Mouse (Mus musculus) MEL (cell line): ENCODE data around the gene Pqlc2. TPM values are rescaled to one million over a fixed set of nuclear protein-coding genes. Genes with fewer than 3 reads are reported as not detected.

ENCODE experiments used
- DNase-seq: peaks from one replicate; pipeline ENCODE4 v3.0.0; 2011; ENCODE audit warnings: low read depth, low spot score
- H3K27ac ChIP-seq: 2 replicates; pipeline ENCODE4 v1.5.1; 2012; ENCODE audit warnings: low read depth, mild to moderate bottlenecking, control low read depth, low read length, moderate library complexity; ENCODE audit not compliant: control insufficient read depth
- H3K27me3 ChIP-seq, 2 experiments: fragments of 150-350 bp in 1 of 2; sonication (generic) in 1 of 2; 2 replicates each; pipeline ENCODE4 v1.6.1; 2012; ENCODE audit warnings: low read length in 2 of 2, mild to moderate bottlenecking in 2 of 2, improper control_type of control experiment in 1 of 2, moderate library complexity in 1 of 2; ENCODE audit not compliant: insufficient read depth in 2 of 2, control insufficient read depth in 1 of 2
- H3K36me3 ChIP-seq, 2 experiments: 2 replicates each; pipeline ENCODE4 v1.6.1; 2012 to 2014; ENCODE audit warnings: low read length in 2 of 2, improper control_type of control experiment in 1 of 2, inconsistent platforms in 1 of 2, mild to moderate bottlenecking in 1 of 2; ENCODE audit not compliant: insufficient read depth in 2 of 2, control insufficient read depth in 1 of 2
- H3K4me1 ChIP-seq, 2 experiments: fragments of 150-350 bp in 1 of 2; sonication (generic) in 1 of 2; 2 replicates each; pipeline ENCODE4 v1.6.1; 2012; ENCODE audit warnings: low read length in 2 of 2, improper control_type of control experiment in 1 of 2, mild to moderate bottlenecking in 1 of 2; ENCODE audit not compliant: insufficient read depth in 2 of 2, control insufficient read depth in 1 of 2
- H3K4me3 ChIP-seq, 2 experiments: fragments of 150-350 bp in 1 of 2; sonication (generic) in 1 of 2; 2 replicates each; pipeline ENCODE4 v1.5.1; 2012; ENCODE audit warnings: low read depth in 2 of 2, low read length in 2 of 2, mild to moderate bottlenecking in 2 of 2, moderate library complexity in 2 of 2, control low read depth in 1 of 2, improper control_type of control experiment in 1 of 2; ENCODE audit not compliant: control insufficient read depth in 1 of 2, insufficient read depth in 1 of 2
- H3K79me2 ChIP-seq: 2 replicates; pipeline ENCODE4 v1.6.1; 2012; ENCODE audit warnings: mild to moderate bottlenecking, low read length, moderate library complexity; ENCODE audit not compliant: control insufficient read depth, poor library complexity, insufficient read depth
- H3K9ac ChIP-seq: 2 replicates; pipeline ENCODE4 v1.6.1; 2012; ENCODE audit warnings: low read depth, mild to moderate bottlenecking, control low read depth, low read length, moderate library complexity; ENCODE audit not compliant: control insufficient read depth, poor library complexity, severe bottlenecking
- H3K9me3 ChIP-seq: fragments of 150-350 bp; sonication (generic); replicated peaks from 2 replicates; pipeline ENCODE4 v1.6.1; 2012; ENCODE audit warnings: mild to moderate bottlenecking, low read length, improper control_type of control experiment, moderate library complexity; ENCODE audit not compliant: insufficient read depth
- BHLHE40 ChIP-seq: IDR thresholded peaks from 2 replicates; pipeline ENCODE4 v1.6.1; 2012; ENCODE audit warnings: low read depth, mild to moderate bottlenecking, inconsistent platforms, low read length, improper control_type of control experiment, borderline replicate concordance
- CHD2 ChIP-seq: IDR thresholded peaks from 2 replicates; pipeline ENCODE4 v1.6.1; 2011; ENCODE audit warnings: low read length, improper control_type of control experiment
- CTCF ChIP-seq, 3 experiments: IDR thresholded peaks in 2 of 3; conservative IDR thresholded peaks in 1 of 3; 2 replicates each; pipeline ENCODE4 v1.5.1; 2011 to 2012; ENCODE audit warnings: low read length in 3 of 3, low read depth in 2 of 3, mild to moderate bottlenecking in 2 of 3, improper control_type of control experiment in 1 of 3, inconsistent platforms in 1 of 3, mixed read lengths in 1 of 3, moderate library complexity in 1 of 3; ENCODE audit not compliant: control insufficient read depth in 1 of 3, insufficient read depth in 1 of 3, poor library complexity in 1 of 3, severe bottlenecking in 1 of 3
- GABPA ChIP-seq: IDR thresholded peaks from 2 replicates; pipeline ENCODE4 v1.6.1; 2012; ENCODE audit warnings: low read depth, mild to moderate bottlenecking, inconsistent platforms, low read length, improper control_type of control experiment, moderate library complexity
- HCFC1 ChIP-seq: IDR thresholded peaks from 2 replicates; pipeline ENCODE4 v1.6.1; 2012; ENCODE audit warnings: low read depth, mild to moderate bottlenecking, inconsistent platforms, low read length, improper control_type of control experiment, moderate library complexity
- JUND ChIP-seq: IDR thresholded peaks from 2 replicates; pipeline ENCODE4 v1.6.1; 2011; ENCODE audit warnings: low read depth, mild to moderate bottlenecking, improper control_type of control experiment, low read length
- MYB ChIP-seq: IDR thresholded peaks from 2 replicates; pipeline ENCODE4 v1.6.1; 2011; ENCODE audit warnings: mild to moderate bottlenecking, low read depth, low read length, improper control_type of control experiment
- NELFE ChIP-seq: IDR thresholded peaks from 2 replicates; pipeline ENCODE4 v1.6.1; 2011; ENCODE audit warnings: low read depth, low read length, improper control_type of control experiment
- POLR2AphosphoS2 ChIP-seq: IDR thresholded peaks from 2 replicates; pipeline ENCODE4 v1.6.1; 2011; ENCODE audit warnings: low read length, improper control_type of control experiment
- POLR2AphosphoS5 ChIP-seq: IDR thresholded peaks from 2 replicates; pipeline ENCODE4 v1.6.1; 2012; ENCODE audit warnings: low read depth, borderline replicate concordance, mild to moderate bottlenecking, inconsistent platforms, low read length, moderate library complexity, mixed read lengths
- RAD21 ChIP-seq: IDR thresholded peaks from 2 replicates; pipeline ENCODE4 v1.6.1; 2011; ENCODE audit warnings: mild to moderate bottlenecking, low read depth, low read length, improper control_type of control experiment
- SMC3 ChIP-seq: IDR thresholded peaks from 2 replicates; pipeline ENCODE4 v1.6.1; 2011; ENCODE audit warnings: low read depth, low read length, improper control_type of control experiment
- TCF12 ChIP-seq: IDR thresholded peaks from 2 replicates; pipeline ENCODE4 v1.6.1; 2014; ENCODE audit warnings: low read depth, mild to moderate bottlenecking, inconsistent platforms, low read length, improper control_type of control experiment, moderate library complexity
- USF1 ChIP-seq: IDR thresholded peaks from 2 replicates; pipeline ENCODE4 v1.6.1; 2014; ENCODE audit warnings: low read depth, mild to moderate bottlenecking, inconsistent platforms, low read length, improper control_type of control experiment, moderate library complexity
- ZC3H11A ChIP-seq: IDR thresholded peaks from 2 replicates; pipeline ENCODE4 v1.6.1; 2012; ENCODE audit warnings: low read depth, mild to moderate bottlenecking, inconsistent platforms, low read length, improper control_type of control experiment
- ZKSCAN1 ChIP-seq: IDR thresholded peaks from 2 replicates; pipeline ENCODE4 v1.6.1; 2012; ENCODE audit warnings: low read depth, mild to moderate bottlenecking, inconsistent platforms, low read length, improper control_type of control experiment, moderate library complexity
- polyA plus RNA-seq, 2 experiments: library from polyadenylated mRNA; stranded (reverse) in 1 of 2; unstranded in 1 of 2; fragments of >175 nt in 1 of 2; fragments of >200 nt in 1 of 2; gene quantifications; 2 replicates each; pipeline versions ENCODE4 v1.2.1 to v1.2.4; 2012; ENCODE audit warnings: low replicate concordance in 2 of 2, low read depth in 1 of 2; ENCODE audit not compliant: insufficient read length in 2 of 2, insufficient read depth in 1 of 2, missing spikeins in 1 of 2
- total RNA-seq: library from RNA; depleted of rRNA; stranded (reverse); fragments of 300-350 nt; gene quantifications from 2 replicates; pipeline ENCODE4 v1.2.3, GENCODE M21; 2012

Gene Pqlc2
- total and polyA plus RNA-seq, 3 experiments = 5.2 to 12.0 TPM; not detected in 1

- no peak overlapping the region for H3K9ac ChIP-seq
- H3K36me3 ChIP-seq = no peaks in the 10 kb centered on the region; a peak in 2 of 4 replicates
- no peaks in the 10 kb centered on the region for H3K79me2 ChIP-seq
- no peak overlapping the region for H3K27ac ChIP-seq
- H3K4me3 ChIP-seq = no peak overlapping the region
- TF ChIP-seq TCF12 (no peak), ZC3H11A (no peak), ZKSCAN1 (no peak), MYB (no peak), USF1 (no peak), HCFC1 (no peak), SMC3 (no peak), GABPA (no peak), RAD21 (no peak), POLR2AphosphoS2 (no peak), JUND (no peak), POLR2AphosphoS5 (no peak), NELFE (no peak), BHLHE40 (no peak)
- no peaks in the 10 kb centered on the region for H3K9me3 ChIP-seq
- no peaks in the 10 kb centered on the region for H3K4me1 ChIP-seq
- H3K27me3 ChIP-seq = no peaks in the 10 kb centered on the region
- DNase-seq = no peak
Measured at GRCm38 (mm10) chr4:139291099-139291498, 19.4 kb downstream of the Pqlc2 start.

- H3K36me3 ChIP-seq = no peaks in the 10 kb centered on the region; a peak in 2 of 4 replicates
- no peaks in the 10 kb centered on the region for H3K27me3 ChIP-seq
- no peak for TF ChIP-seq CHD2
- peak; percentile 63 for TF ChIP-seq SMC3
- peak; percentile 34 for TF ChIP-seq RAD21
- TF ChIP-seq CTCF (IDR thresholded peaks at IDR 0.05 in 2 of 3, conservative IDR thresholded peaks at IDR 0.05 in 1 of 3; ENCODE audit: control insufficient read depth in 1 of 3, insufficient read depth in 1 of 3, low read depth in 2 of 3, low read length in 3 of 3, poor library complexity in 1 of 3, severe bottlenecking in 1 of 3) = peak; percentile 71 to 86 (median 79)
- TF ChIP-seq, all 39 proteins: peak for 3
- no peaks in the 10 kb centered on the region for H3K79me2 ChIP-seq
- H3K27ac ChIP-seq = no peak overlapping the region
- DNase-seq = peak; percentile 69
- no peaks in the 10 kb centered on the region for H3K9me3 ChIP-seq
- no peak overlapping the region for H3K4me3 ChIP-seq
- no peaks in the 10 kb centered on the region for H3K4me1 ChIP-seq
- no peak overlapping the region for H3K9ac ChIP-seq
Measured at GRCm38 (mm10) chr4:139289017-139289416, 21.5 kb downstream of the Pqlc2 start.
